Mouse (Mus musculus) thymus, adult 2 months (tissue): Measurements from ENCODE around the gene Aldh5a1. TPM values are rescaled to one million over a fixed set of nuclear protein-coding genes. Genes with fewer than 3 reads are reported as not detected.
"Not testable (repeated sequence)": the region's sequence is repeated elsewhere in the genome, so short reads cannot be mapped to it uniquely, and the experiment has no call there.

Source experiments
- DNase-seq: peaks from one replicate; pipeline ENCODE4 v3.0.0; 2021
- H3K27ac ChIP-seq: fragments of 200-500 bp; 2 replicates; pipeline ENCODE4 v1.5.1; 2012; ENCODE audit warnings: low read length, control low read depth; ENCODE audit not compliant: control insufficient read depth, insufficient read depth
- H3K27me3 ChIP-seq: fragments of 200-500 bp; 2 replicates; pipeline ENCODE4 v1.6.1; 2012; ENCODE audit warnings: mild to moderate bottlenecking, low read length, moderate library complexity, mixed read lengths; ENCODE audit not compliant: control insufficient read depth, insufficient read depth
- H3K36me3 ChIP-seq: fragments of 200-500 bp; 2 replicates; pipeline ENCODE4 v1.6.1; 2012; ENCODE audit warnings: mild to moderate bottlenecking, low read length, moderate library complexity; ENCODE audit not compliant: control insufficient read depth, insufficient read depth
- H3K4me1 ChIP-seq: fragments of 200-500 bp; replicated peaks from 2 replicates; pipeline ENCODE4 v1.6.1; 2012; ENCODE audit warnings: low read length; ENCODE audit not compliant: control insufficient read depth, insufficient read depth
- H3K4me3 ChIP-seq: fragments of 200-500 bp; 2 replicates; pipeline ENCODE4 v1.5.1; 2012; ENCODE audit warnings: mild to moderate bottlenecking, low read length, control low read depth, moderate library complexity; ENCODE audit not compliant: control insufficient read depth, insufficient read depth
- CTCF ChIP-seq: fragments of 200-500 bp; IDR thresholded peaks from 2 replicates; pipeline ENCODE4 v1.5.1; 2012; ENCODE audit warnings: mild to moderate bottlenecking, control low read depth, low read length, moderate library complexity, borderline replicate concordance; ENCODE audit not compliant: control insufficient read depth, poor library complexity, insufficient read depth; ENCODE audit errors: extremely low read depth
- POLR2A ChIP-seq: fragments of 200-500 bp; IDR thresholded peaks from 2 replicates; pipeline ENCODE4 v1.6.1; 2012; ENCODE audit warnings: mild to moderate bottlenecking, low read length, control low read depth, moderate library complexity; ENCODE audit not compliant: control insufficient read depth, poor library complexity, insufficient read depth; ENCODE audit errors: extremely low read depth
- WGBS: fragments of 180-500 bp; shearing (Covaris S2); methylation state at CpG from one replicate; pipeline ENCODE4 v1.1.7; 2018; 5-methylcytosine and 5-hydroxymethylcytosine counted together
- polyA plus RNA-seq: library from polyadenylated mRNA; depleted of rRNA; stranded (reverse); fragments of >200 nt; gene quantifications from 2 replicates; pipeline ENCODE4 v1.2.3, GENCODE M21; 2012; rRNA removed

Gene Aldh5a1
- 1.3 and 1.4 TPM in 2 replicates for polyA plus RNA-seq

DNA sequence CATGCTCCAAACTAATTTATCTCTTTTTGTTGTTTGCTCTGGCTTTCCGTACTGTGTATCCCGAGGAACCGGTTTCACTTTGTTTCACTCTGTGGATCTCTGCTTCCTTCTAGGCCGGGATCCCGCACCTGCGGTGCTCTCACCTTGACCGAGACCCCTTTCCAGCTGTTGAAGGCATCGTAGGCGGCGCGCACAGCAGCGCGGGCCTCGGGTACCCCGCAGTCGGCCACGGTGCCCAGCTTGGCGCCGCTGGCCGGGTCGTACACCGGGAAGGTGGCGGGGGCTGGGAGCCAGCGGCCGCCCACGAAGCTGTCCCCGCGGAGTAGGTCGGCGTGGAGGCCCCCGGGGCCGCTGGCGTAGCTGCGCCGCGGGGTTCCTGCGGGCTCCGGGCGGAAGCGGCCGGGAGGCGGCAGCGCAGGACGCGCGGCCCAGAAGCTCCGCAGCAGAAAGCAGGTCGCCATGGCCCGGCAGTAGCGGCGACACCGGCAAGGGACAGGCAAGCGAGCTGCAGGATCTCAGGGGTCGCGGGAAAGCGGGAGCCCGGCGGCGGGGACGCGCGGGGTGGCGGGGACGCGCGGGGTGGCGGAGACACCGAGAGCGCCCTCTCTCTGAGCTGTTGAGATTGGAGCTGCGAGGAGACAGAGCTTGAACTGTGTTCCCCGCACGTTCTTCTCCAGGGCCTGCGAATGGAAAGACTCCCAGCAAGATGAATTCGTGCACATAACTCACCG, at the start of gene Aldh5a1:
TSS of gene Aldh5a1 (minus strand) at position 554 of the 731 bp plus-strand sequence.
- WGBS: 2% methylated on average over 75 of the region's 75 CpGs
- Histone ChIP-seq H3K36me3 (no peaks in the 10 kb centered on the region), H3K27ac (no peak within 1 kb of the TSS), H3K4me3 (peak within 1 kb of the TSS; percentile 63), H3K27me3 (peaks cover 3% of the 10 kb centered on the region; the same call in 1 of the 2 replicates), H3K4me1 (peaks cover 6% of the 10 kb centered on the region; the same call in 1 of the 2 replicates)
- TF ChIP-seq CTCF: 0 out of 2 replicates have a peak, but pooled peaks have one; percentile 35
- no peak for TF ChIP-seq POLR2A
- DNase-seq: peak; percentile 60

GRCm38 (mm10) chr13:24985435-24985834, 48.0 kb upstream of the Aldh5a1 start:
- Histone ChIP-seq H3K27me3 (no peaks in the 10 kb centered on the region), H3K27ac (no peak overlapping the region), H3K4me1 (peaks cover 6% of the 10 kb centered on the region; the same call in 1 of the 2 replicates), H3K36me3 (no peaks in the 10 kb centered on the region), H3K4me3 (no peak overlapping the region)
- WGBS: 68% methylated on average over 2 of the region's 2 CpGs
- DNase-seq: no peak
- no peak for TF ChIP-seq POLR2A
- no peak for TF ChIP-seq CTCF

DNA sequence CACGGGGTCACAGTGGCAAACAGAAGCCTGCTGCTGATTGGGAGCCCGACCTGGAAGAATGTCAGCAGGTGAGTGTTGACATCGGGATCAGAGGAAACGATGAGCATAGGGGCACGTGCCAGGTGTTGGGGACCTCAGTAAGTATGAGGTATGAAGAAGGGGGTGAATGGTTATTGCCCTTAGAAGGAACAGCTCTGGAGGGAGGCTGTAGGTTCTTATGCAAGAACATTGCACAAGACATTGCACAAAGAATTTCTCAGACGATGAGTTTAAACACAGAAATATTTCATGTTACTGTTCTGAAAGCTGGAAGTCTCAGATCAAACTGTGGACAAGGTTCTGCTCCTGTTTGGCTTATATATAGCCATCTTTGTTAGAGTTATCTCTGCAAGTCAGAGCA, 43.6 kb upstream of the Aldh5a1 start:
- 86% methylated on average over 6 of the region's 6 CpGs for whole genome bisulfite sequencing
- Histone ChIP-seq H3K4me3 (no peak overlapping the region), H3K4me1 (no peaks in the 10 kb centered on the region), H3K27ac (no peak overlapping the region), H3K36me3 (no peaks in the 10 kb centered on the region), H3K27me3 (no peaks in the 10 kb centered on the region)
- DNase-seq: no peak
- TF ChIP-seq POLR2A (no peak), CTCF (no peak)

DNA sequence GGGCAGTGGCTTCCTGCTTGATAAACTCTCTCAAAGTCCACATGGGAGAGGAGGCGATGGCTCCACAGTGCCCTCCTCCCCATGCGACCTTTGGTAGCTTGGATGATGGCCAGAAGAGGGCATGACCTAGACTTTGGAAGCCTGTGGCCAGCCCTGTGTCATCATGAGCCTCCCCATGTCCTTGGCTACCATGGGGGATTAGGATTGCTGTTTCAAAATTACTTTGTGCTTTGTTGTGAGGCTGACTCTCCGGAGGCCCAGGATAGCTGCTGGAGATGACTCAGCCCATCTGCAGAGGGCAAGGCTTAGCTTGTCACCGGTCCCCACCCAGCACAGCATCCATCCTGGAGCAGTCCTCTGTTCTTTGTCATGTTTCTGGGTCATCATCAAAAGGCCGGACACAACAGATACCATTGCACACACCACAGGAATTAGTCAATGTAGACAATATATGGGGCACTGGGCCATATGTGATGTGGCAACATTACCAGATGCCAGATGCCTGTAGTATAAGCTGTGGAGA, 40.4 kb upstream of the Aldh5a1 start:
- Histone ChIP-seq H3K4me1 (no peaks in the 10 kb centered on the region), H3K36me3 (no peaks in the 10 kb centered on the region), H3K27ac (no peak overlapping the region), H3K4me3 (no peak overlapping the region), H3K27me3 (no peaks in the 10 kb centered on the region)
- no peak for DNase-seq
- 88% methylated on average over 5 of the region's 5 CpGs for WGBS
- TF ChIP-seq POLR2A (no peak), CTCF (no peak)

- DNase-seq: no peak
- H3K36me3 ChIP-seq: no peaks in the 10 kb centered on the region
- 93% methylated on average over 4 of the region's 4 CpGs for WGBS
- H3K27ac ChIP-seq: no peak overlapping the region
- no peaks in the 10 kb centered on the region for H3K27me3 ChIP-seq
- no peaks in the 10 kb centered on the region for H3K4me1 ChIP-seq
- H3K4me3 ChIP-seq: no peak overlapping the region
- TF ChIP-seq CTCF: no peak
- TF ChIP-seq POLR2A: no peak
Observed at GRCm38 (mm10) chr13:24976384-24976783, 38.9 kb upstream of the Aldh5a1 start.

- H3K36me3 ChIP-seq: not testable (repeated sequence)
Observed at GRCm38 (mm10) chr13:24971776-24972175, 34.3 kb upstream of the Aldh5a1 start.

More at GRCm38 (mm10) chr13:24971776-24972175, 34.3 kb upstream of the Aldh5a1 start:
- not testable (repeated sequence) for H3K27me3 ChIP-seq, H3K27ac ChIP-seq, H3K4me1 ChIP-seq, H3K4me3 ChIP-seq, DNase-seq
- 94% methylated on average over 3 of the region's 3 CpGs for WGBS
